Mouse (Mus musculus) liver, embryonic 14.5 days (tissue): ENCODE data around the gene Zmiz1. TPM values are rescaled to one million over a fixed set of nuclear protein-coding genes. Genes with fewer than 3 reads are reported as not detected.
A peak's percentile ranks its signal among the peaks of the same experiment; 100 is the strongest.

ENCODE experiments used
- ATAC-seq: fragments of 200-750 bp; cut with Nextera tagmentation; 2 replicates; pipeline ENCODE4 v1.8.0; 2017; ENCODE audit warnings: moderate number of reproducible peaks, mild to moderate bottlenecking, moderate library complexity; ENCODE audit not compliant: insufficient read depth
- DNase-seq, 3 experiments: peaks; one replicate each; pipeline ENCODE4 v3.0.0-alpha.2; 2012 to 2013; ENCODE audit warnings: low read depth in 3 of 3, low spot score in 3 of 3
- H3K27ac ChIP-seq: fragments of 300-500 bp; sonication (generic); 2 replicates; pipeline ENCODE4 v1.5.1; 2014; ENCODE audit warnings: moderate library complexity, mild to moderate bottlenecking, control low read depth, inconsistent platforms
- H3K27me3 ChIP-seq: fragments of 300-500 bp; sonication (generic); 2 replicates; pipeline ENCODE4 v1.6.1; 2014; ENCODE audit warnings: mild to moderate bottlenecking, low read length, moderate library complexity; ENCODE audit not compliant: control insufficient read depth, insufficient read depth
- H3K36me3 ChIP-seq: fragments of 300-500 bp; sonication (generic); replicated peaks from 2 replicates; pipeline ENCODE4 v1.6.1; 2014; ENCODE audit warnings: low read depth; ENCODE audit not compliant: control insufficient read depth, insufficient read depth
- H3K4me1 ChIP-seq, 2 experiments: fragments of 200-500 bp in 1 of 2; fragments of 300-500 bp in 1 of 2; sonication (generic) in 1 of 2; replicated peaks; 2 replicates each; pipeline ENCODE4 v1.6.1; 2012 to 2014; ENCODE audit warnings: antibody characterized with exemption in 1 of 2, inconsistent platforms in 1 of 2, low read length in 1 of 2; ENCODE audit not compliant: control insufficient read depth in 2 of 2, insufficient read depth in 2 of 2
- H3K4me2 ChIP-seq: fragments of 300-500 bp; sonication (generic); 2 replicates; pipeline ENCODE4 v1.6.1; 2014; ENCODE audit warnings: low read depth, mild to moderate bottlenecking, control low read depth, moderate library complexity
- H3K4me3 ChIP-seq, 2 experiments: fragments of 200-500 bp in 1 of 2; fragments of 300-500 bp in 1 of 2; sonication (generic) in 1 of 2; 2 replicates each; pipeline ENCODE4 v1.5.1; 2012 to 2014; ENCODE audit warnings: low read depth in 2 of 2, low read length in 2 of 2, mild to moderate bottlenecking in 2 of 2, control low read depth in 1 of 2, inconsistent platforms in 1 of 2, moderate library complexity in 1 of 2; ENCODE audit not compliant: insufficient read depth in 1 of 2
- H3K9ac ChIP-seq: fragments of 300-500 bp; sonication (generic); replicated peaks from 2 replicates; pipeline ENCODE4 v1.6.1; 2014; ENCODE audit warnings: mild to moderate bottlenecking, control low read depth, moderate library complexity
- H3K9me3 ChIP-seq: fragments of 300-500 bp; sonication (generic); 2 replicates; pipeline ENCODE4 v1.6.1; 2016; ENCODE audit warnings: low read length, mixed read lengths; ENCODE audit not compliant: control insufficient read depth
- CTCF ChIP-seq: IDR thresholded peaks from 2 replicates; pipeline ENCODE4 v1.5.1; 2016; ENCODE audit warnings: antibody characterized with exemption, low read depth, control low read depth
- EP300 ChIP-seq: IDR thresholded peaks from 2 replicates; pipeline ENCODE4 v1.6.1; 2016; ENCODE audit warnings: antibody characterized with exemption, low read depth
- WGBS: fragments of 180-500 bp; shearing (Covaris S2); extraction: QIAGEN DNeasy Blood & Tissue Kit; methylation state at CpG from one replicate; pipeline ENCODE4 v1.1.7; 2014; ENCODE audit not compliant: insufficient replicate concordance; 5-methylcytosine and 5-hydroxymethylcytosine counted together
- polyA plus RNA-seq, 2 experiments: library from polyadenylated mRNA; depleted of rRNA in 1 of 2; stranded (reverse) in 1 of 2; unstranded in 1 of 2; fragments of >200 nt; fragmentation: Nextera tagmentation in 1 of 2; extraction: Ambion mirVana in 1 of 2; gene quantifications; 2 replicates each; pipeline versions ENCODE4 v1.2.1 to v1.2.3; 2012 to 2014

Gene Zmiz1
- polyA plus RNA-seq, 2 experiments: 3.4 to 4.0 TPM

DNA sequence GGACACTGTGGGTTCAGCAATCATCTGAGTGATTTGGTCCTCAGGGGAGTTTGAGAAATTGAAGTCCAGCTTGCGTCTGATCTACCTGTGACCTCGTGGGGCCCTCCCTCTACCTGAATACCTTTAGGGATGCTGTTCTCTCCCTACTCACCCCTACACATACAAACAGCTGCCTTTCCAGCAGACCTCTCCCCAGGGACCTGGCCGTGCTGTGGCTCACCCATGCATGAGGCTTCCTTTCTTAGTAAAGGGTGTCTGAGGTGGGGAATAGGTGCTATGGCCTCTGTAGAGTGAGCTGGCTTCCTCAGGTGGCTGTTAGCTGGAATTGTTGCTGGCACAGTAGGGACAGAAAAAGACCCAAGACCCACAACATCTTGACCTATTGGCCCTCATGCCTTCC lies 40.5 kb downstream of the Zmiz1 start:
- no peaks in the 10 kb centered on the region for H3K36me3 ChIP-seq

DNA sequence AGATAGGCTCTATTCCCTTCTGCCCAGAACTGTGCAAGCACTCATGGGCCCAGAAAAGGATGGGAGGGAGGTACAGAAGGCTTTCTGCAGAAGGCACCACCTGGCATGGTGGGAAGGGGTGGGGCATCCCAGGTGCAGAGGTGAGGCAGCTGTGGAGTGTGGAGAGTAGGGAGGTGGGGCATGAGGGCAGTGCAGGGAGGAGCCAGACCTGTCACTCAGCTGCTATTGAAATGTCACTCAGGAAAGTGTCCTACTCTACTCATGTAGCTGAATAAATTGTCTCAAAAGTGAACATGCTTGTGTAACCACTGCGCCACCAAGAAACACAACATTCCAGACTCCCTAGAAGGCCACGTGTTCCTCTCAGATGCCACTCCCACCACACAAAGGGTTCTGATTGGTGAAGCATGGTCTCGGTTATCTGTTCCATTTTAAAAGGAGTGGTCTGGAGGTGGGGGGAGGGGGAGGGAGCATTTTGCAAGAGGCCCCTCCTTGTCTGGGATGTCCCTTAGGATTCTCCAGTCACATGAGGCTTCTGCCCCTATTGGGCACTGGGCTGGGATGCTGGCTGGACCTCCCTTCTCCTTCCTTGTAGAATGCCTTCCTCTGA lies 41.6 kb downstream of the Zmiz1 start:
- no peak for TF ChIP-seq EP300
- TF ChIP-seq CTCF: no peak
- Histone ChIP-seq H3K27me3 (no peaks in the 10 kb centered on the region), H3K9ac (no peak overlapping the region), H3K4me2 (no peak overlapping the region), H3K9me3 (no peaks in the 10 kb centered on the region), H3K36me3 (no peaks in the 10 kb centered on the region; the same call in 1 of the 2 replicates), H3K27ac (no peak overlapping the region), H3K4me3 (no peak overlapping the region), H3K4me1 (peaks cover 9 to 23% of the 10 kb centered on the region in 2 experiments)
- 20% methylated on average over 3 of the region's 3 CpGs for WGBS
- ATAC-seq: peak; percentile 24; the same call in 1 of the 2 replicates
- no peak for DNase-seq

More for the DNA sequence above, 40.5 kb downstream of the Zmiz1 start:
- no peak for TF ChIP-seq CTCF
- no peak for TF ChIP-seq EP300
- no peaks in the 10 kb centered on the region for H3K27me3 ChIP-seq
- no peaks in the 10 kb centered on the region for H3K9me3 ChIP-seq
- ATAC-seq (no peak), DNase-seq (no peak)
- H3K4me2 ChIP-seq: no peak overlapping the region
- 58% methylated on average over 3 of the region's 3 CpGs for WGBS
- H3K27ac ChIP-seq: no peak overlapping the region
- no peak overlapping the region for H3K4me3 ChIP-seq
- peaks cover 17 to 29% of the 10 kb centered on the region in 2 experiments for H3K4me1 ChIP-seq
- H3K9ac ChIP-seq: no peak overlapping the region

DNA sequence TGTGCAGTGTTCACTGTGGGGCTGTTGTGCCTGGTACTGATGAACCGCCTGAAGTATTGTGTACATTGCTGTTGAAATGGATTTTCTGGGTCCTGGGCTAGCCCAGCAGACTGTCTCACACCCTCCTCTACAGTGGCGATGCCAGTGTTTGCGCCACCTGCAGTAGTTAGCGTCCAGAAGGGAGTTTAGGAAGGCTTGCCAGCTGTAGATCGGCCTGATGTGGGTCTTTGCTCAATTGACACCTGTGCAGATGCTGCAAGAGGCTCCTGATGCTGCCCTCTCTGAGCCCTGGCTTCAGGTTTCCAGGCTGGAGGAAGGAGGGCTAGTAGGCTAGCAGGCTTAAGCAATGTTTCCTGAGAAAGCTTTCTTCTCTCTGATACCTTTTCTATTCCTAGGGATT lies 42.5 kb downstream of the Zmiz1 start:
- no peak for TF ChIP-seq CTCF
- TF ChIP-seq EP300: no peak
- Histone ChIP-seq H3K4me2 (no peak overlapping the region), H3K4me1 (peaks cover 9 to 20% of the 10 kb centered on the region in 2 experiments), H3K27me3 (no peaks in the 10 kb centered on the region), H3K9ac (no peak overlapping the region), H3K36me3 (no peaks in the 10 kb centered on the region; the same call in 1 of the 2 replicates), H3K9me3 (no peaks in the 10 kb centered on the region), H3K27ac (no peak overlapping the region), H3K4me3 (no peak overlapping the region)
- ATAC-seq (no peak), DNase-seq (no peak)
- WGBS: 75% methylated on average over 5 of the region's 5 CpGs

DNA sequence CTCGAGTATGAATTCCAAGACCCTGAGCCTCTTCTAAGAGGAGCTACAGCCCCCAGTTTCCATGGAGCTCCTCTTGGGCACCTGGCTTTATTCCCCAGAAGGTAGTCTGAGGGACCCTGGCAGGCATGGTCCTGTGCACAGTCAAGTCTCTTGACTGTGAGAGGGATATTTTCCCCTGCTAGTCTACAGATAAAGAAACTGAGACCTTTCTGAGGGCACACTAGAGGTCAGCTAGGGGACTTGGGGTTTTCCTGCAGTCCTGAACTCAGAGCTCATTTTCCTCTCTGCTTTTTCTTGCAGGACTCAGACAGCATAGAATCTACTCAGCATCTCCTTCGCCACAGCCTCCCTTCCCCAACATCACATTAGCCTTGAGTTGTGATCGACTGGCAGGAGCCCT lies 43.4 kb downstream of the Zmiz1 start:
- no peak for ATAC-seq
- H3K27me3 ChIP-seq: no peaks in the 10 kb centered on the region
- WGBS: 69% methylated on average over 3 of the region's 3 CpGs
- no peak overlapping the region for H3K27ac ChIP-seq
- no peaks in the 10 kb centered on the region for H3K9me3 ChIP-seq
- DNase-seq: no peak
- H3K4me2 ChIP-seq: no peak overlapping the region
- no peaks in the 10 kb centered on the region; the same call in 1 of the 2 replicates for H3K36me3 ChIP-seq
- H3K4me3 ChIP-seq: no peak overlapping the region
- no peak overlapping the region for H3K9ac ChIP-seq
- peaks cover 9 to 20% of the 10 kb centered on the region in 2 experiments for H3K4me1 ChIP-seq
- TF ChIP-seq EP300: no peak
- no peak for TF ChIP-seq CTCF

DNA sequence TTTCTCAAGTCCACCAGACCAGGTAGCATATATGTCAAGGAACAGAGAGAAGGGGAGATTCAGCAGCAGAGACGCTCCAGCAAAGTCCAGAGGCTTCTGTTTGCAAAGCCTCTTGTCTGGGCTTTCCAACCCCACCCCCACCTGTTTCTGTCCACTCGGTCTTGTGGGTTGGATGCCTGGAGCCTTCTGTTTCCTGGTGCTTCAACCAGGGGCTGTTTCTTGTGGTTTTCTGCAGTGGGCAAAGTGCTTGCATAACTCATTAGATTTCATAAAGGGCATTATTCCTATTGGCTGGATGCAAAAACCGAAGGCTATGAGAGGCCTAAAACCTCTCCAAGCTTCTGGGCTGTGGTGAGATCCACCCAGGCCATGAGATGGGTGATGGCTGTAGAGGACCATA lies 45.3 kb downstream of the Zmiz1 start:
- Histone ChIP-seq H3K4me3 (no peak overlapping the region), H3K9ac (no peak overlapping the region), H3K27me3 (no peaks in the 10 kb centered on the region), H3K4me1 (peaks cover 9 to 22% of the 10 kb centered on the region in 2 experiments), H3K27ac (no peak overlapping the region), H3K9me3 (no peaks in the 10 kb centered on the region), H3K4me2 (no peak overlapping the region), H3K36me3 (no peaks in the 10 kb centered on the region; the same call in 1 of the 2 replicates)
- no peak for DNase-seq
- ATAC-seq: no peak
- TF ChIP-seq EP300 (no peak), CTCF (no peak)
- WGBS: 31% methylated on average over 3 of the region's 3 CpGs
